Mouse (Mus musculus) embryonic facial prominence, embryonic 15.5 days (tissue): ENCODE results near the gene Rab39. TPM values are rescaled to one million over a fixed set of nuclear protein-coding genes. Genes with fewer than 3 reads are reported as not detected.

Experiments
- ATAC-seq: fragments of 200-750 bp; cut with Nextera tagmentation; 2 replicates; pipeline ENCODE4 v1.8.0; 2017; ENCODE audit warnings: low read depth, moderate TSS enrichment; ENCODE audit not compliant: insufficient number of reproducible peaks, low FRiP score, low TSS enrichment
- H3K27ac ChIP-seq: fragments of 300-500 bp; sonication (generic); replicated peaks from 2 replicates; pipeline ENCODE4 v1.5.1; 2015; ENCODE audit warnings: mild to moderate bottlenecking, inconsistent platforms
- H3K27me3 ChIP-seq: fragments of 300-500 bp; sonication (generic); 2 replicates; pipeline ENCODE4 v1.6.1; 2015; ENCODE audit warnings: inconsistent platforms
- H3K36me3 ChIP-seq: fragments of 300-500 bp; sonication (generic); 2 replicates; pipeline ENCODE4 v1.6.1; 2015; ENCODE audit warnings: mild to moderate bottlenecking, inconsistent platforms
- H3K4me1 ChIP-seq: fragments of 300-500 bp; sonication (generic); 2 replicates; pipeline ENCODE4 v1.6.1; 2015; ENCODE audit warnings: inconsistent platforms
- H3K4me2 ChIP-seq: fragments of 300-500 bp; sonication (generic); replicated peaks from 2 replicates; pipeline ENCODE4 v1.6.1; 2015; ENCODE audit warnings: mild to moderate bottlenecking, inconsistent platforms
- H3K4me3 ChIP-seq: fragments of 300-500 bp; sonication (generic); replicated peaks from 2 replicates; pipeline ENCODE4 v1.5.1; 2015; ENCODE audit warnings: mild to moderate bottlenecking, inconsistent platforms
- H3K9ac ChIP-seq: fragments of 300-500 bp; sonication (generic); 2 replicates; pipeline ENCODE4 v1.6.1; 2015; ENCODE audit warnings: inconsistent platforms
- H3K9me3 ChIP-seq: fragments of 300-500 bp; sonication (generic); replicated peaks from 2 replicates; pipeline ENCODE4 v1.6.1; 2016; ENCODE audit warnings: inconsistent platforms
- WGBS: fragments of 180-500 bp; shearing (Covaris S2); methylation state at CpG from one replicate; pipeline ENCODE4 v1.1.7; 2015; 5-methylcytosine and 5-hydroxymethylcytosine counted together
- polyA plus RNA-seq: library from polyadenylated mRNA; unstranded; fragments of >200 nt; fragmentation: Nextera tagmentation; extraction: Ambion mirVana; gene quantifications from 2 replicates; pipeline ENCODE4 v1.2.1, GENCODE M21; 2015

The Rab39 gene
- 0.33 and 0.65 TPM in 2 replicates for polyA plus RNA-seq

DNA sequence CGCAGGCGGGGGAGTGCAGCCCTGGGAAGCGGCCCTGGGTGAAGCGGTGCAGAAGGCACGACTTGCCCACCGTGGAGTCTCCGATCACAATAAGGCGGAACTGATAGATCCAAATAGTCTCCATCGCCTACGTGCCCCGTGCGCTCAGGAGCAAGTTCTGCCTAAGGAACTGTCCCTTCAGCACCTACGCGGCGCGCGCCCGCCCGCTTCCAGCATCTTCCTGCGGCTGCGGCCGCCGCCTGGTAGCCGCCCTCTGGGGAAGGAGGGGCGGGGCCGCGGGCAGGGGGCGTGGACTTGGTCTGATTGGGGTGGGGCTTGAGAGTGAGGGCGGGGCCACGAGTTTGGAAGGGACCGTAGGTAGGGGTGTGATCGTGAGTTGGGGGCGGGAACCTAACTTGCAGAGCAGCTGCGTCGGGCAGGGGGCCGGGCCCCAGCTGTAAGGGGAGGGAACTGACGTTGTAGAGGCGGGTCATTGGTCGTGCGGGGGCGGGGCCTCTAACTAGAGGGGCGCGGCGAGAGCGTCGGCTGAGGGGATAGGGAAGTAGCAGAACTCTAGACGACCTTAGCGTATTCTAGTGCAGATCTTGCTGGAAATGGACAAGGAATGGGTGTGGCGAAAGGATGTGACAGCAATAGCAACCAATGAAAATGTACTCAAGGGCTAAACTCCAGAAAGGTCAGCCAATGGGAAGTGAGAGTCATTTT lies at the start of gene Rab39:
TSS of gene Rab39 (minus strand) at position 241 of the 705 bp plus-strand sequence.
- Histone ChIP-seq H3K4me1 (peaks cover 13% of the 10 kb centered on the region), H3K36me3 (no peaks in the 10 kb centered on the region), H3K9ac (no peak within 1 kb of the TSS), H3K27ac (no peak within 1 kb of the TSS), H3K4me2 (peak within 1 kb of the TSS; percentile 82), H3K27me3 (peaks cover 7% of the 10 kb centered on the region; the same call in 1 of the 2 replicates), H3K4me3 (peak within 1 kb of the TSS; percentile 45), H3K9me3 (no peaks in the 10 kb centered on the region)
- under 1% methylated on average over 49 of the region's 49 CpGs for WGBS
- ATAC-seq, result peak; percentile 93

DNA sequence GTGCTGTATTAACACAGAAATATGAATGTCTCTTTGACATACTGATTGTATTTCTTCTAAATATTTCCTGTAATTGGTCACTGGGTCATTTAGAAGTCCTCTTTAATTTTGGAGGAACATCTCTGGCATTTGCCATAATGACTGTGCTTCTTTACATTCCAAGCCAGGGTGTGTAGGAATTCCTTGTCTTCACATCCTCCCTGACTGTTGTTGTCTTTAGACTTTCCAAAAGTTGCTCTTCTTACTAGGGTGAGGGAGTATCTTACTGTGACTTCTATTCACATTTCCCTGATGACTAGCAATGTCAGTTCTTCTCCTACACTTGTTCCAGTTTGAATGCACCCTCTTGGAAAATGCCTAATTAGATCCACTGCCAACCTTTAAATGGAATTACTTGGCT lies 48.8 kb upstream of the Rab39 start:
- Histone ChIP-seq H3K27me3 (no peaks in the 10 kb centered on the region), H3K36me3 (no peaks in the 10 kb centered on the region), H3K4me3 (no peak overlapping the region), H3K9me3 (no peaks in the 10 kb centered on the region), H3K4me2 (no peak overlapping the region), H3K27ac (no peak overlapping the region), H3K4me1 (no peaks in the 10 kb centered on the region), H3K9ac (no peak overlapping the region)
- ATAC-seq, result no peak

DNA sequence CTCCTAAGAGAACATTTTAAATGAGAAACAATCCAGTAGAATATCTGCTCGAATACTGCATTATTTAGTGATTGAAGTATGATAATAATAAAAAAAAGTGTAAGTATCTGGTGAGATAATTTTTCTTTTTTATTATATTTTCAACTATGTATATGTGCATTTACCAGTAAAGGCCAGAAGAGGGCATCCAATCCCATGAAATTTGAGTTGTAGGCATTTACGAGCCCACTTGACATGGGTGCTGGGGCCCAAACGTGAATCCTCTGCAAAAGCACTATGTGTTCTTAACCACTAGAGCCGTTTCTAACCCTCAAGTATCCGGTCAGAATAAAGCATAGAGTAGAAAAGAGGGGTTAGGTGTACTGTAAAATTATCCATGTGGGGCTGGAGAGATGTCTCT lies 44.9 kb upstream of the Rab39 start:
- H3K4me2 ChIP-seq, result no peak overlapping the region
- no peak overlapping the region for H3K9ac ChIP-seq
- no peaks in the 10 kb centered on the region for H3K36me3 ChIP-seq
- ATAC-seq, result no peak
- WGBS, result 45% methylated on average over 5 of the region's 5 CpGs
- H3K4me3 ChIP-seq, result no peak overlapping the region
- H3K9me3 ChIP-seq, result no peaks in the 10 kb centered on the region
- H3K27me3 ChIP-seq, result no peaks in the 10 kb centered on the region
- no peak overlapping the region for H3K27ac ChIP-seq
- no peaks in the 10 kb centered on the region for H3K4me1 ChIP-seq

DNA sequence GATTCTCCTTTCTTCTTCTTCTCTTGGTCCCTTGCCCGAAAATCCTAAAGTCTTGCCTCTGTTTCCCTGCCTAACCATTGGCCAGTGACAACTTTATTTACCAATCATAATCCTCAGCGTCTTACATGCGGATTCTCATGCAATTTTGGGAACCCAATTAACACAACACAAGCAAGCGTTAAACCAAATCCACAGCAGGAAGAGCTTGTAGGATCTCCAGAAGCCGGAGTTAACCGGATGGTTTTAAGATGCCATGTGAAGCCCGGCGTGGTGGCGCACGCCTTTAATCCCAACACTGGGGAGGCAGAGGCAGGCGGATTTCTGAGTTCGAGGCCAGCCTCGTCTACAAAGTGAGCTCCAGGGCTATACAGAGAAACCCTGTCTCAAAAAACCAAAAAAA lies 44.4 kb upstream of the Rab39 start:
- Histone ChIP-seq H3K4me2 (no peak overlapping the region), H3K27ac (no peak overlapping the region), H3K27me3 (no peaks in the 10 kb centered on the region), H3K4me1 (no peaks in the 10 kb centered on the region), H3K9me3 (no peaks in the 10 kb centered on the region), H3K9ac (no peak overlapping the region), H3K36me3 (no peaks in the 10 kb centered on the region), H3K4me3 (no peak overlapping the region)
- WGBS, result 83% methylated on average over 13 of the region's 13 CpGs
- no peak for ATAC-seq

GRCm38 (mm10) chr9:53740829-53741404 lies 34.9 kb upstream of the Rab39 start:
- Histone ChIP-seq H3K36me3 (no peaks in the 10 kb centered on the region), H3K4me3 (no peak overlapping the region), H3K4me1 (no peaks in the 10 kb centered on the region), H3K27me3 (no peaks in the 10 kb centered on the region), H3K9me3 (no peaks in the 10 kb centered on the region), H3K9ac (no peak overlapping the region), H3K27ac (no peak overlapping the region), H3K4me2 (no peak overlapping the region)
- 35% methylated on average over 3 of the region's 3 CpGs for WGBS
- no peak for ATAC-seq

GRCm38 (mm10) chr9:53705491-53705991 lies 491 bp downstream of the Rab39 start:
- Histone ChIP-seq H3K4me3 (peak overlapping the region; percentile 45), H3K36me3 (no peaks in the 10 kb centered on the region), H3K4me2 (peak overlapping the region; percentile 82), H3K27me3 (peaks cover 7% of the 10 kb centered on the region; the same call in 1 of the 2 replicates), H3K27ac (no peak overlapping the region), H3K9ac (no peak overlapping the region), H3K4me1 (peaks cover 13% of the 10 kb centered on the region), H3K9me3 (no peaks in the 10 kb centered on the region)
- 1% methylated on average over 28 of the region's 28 CpGs for WGBS
- ATAC-seq, result peak; percentile 37

DNA sequence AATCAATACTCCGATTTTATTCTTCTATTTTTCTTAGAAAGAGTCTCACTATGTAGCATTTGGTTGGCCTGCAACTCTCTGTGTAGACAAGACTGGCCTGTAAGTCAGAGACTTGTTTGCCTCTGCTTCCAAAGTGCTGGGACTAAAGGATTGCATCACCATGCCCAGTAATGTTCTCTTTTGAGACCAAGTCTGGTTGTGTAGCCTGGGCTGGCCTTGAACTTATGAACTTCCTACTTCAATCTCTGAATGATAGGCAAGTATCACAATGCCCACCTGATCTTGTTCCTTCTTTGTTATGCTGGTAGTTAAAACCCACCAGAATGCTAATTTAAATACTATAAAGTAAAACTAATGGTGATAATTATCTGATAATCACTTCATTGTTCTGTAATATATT lies 3.0 kb downstream of the Rab39 start:
- 80% methylated on average over 1 of the region's 1 CpGs for WGBS
- peaks cover 7% of the 10 kb centered on the region; the same call in 1 of the 2 replicates for H3K27me3 ChIP-seq
- H3K4me1 ChIP-seq, result peaks cover 13% of the 10 kb centered on the region
- H3K9ac ChIP-seq, result no peak overlapping the region
- no peak overlapping the region for H3K4me2 ChIP-seq
- ATAC-seq, result no peak
- no peaks in the 10 kb centered on the region for H3K36me3 ChIP-seq
- H3K27ac ChIP-seq, result no peak overlapping the region
- H3K9me3 ChIP-seq, result no peaks in the 10 kb centered on the region
- no peak overlapping the region for H3K4me3 ChIP-seq

DNA sequence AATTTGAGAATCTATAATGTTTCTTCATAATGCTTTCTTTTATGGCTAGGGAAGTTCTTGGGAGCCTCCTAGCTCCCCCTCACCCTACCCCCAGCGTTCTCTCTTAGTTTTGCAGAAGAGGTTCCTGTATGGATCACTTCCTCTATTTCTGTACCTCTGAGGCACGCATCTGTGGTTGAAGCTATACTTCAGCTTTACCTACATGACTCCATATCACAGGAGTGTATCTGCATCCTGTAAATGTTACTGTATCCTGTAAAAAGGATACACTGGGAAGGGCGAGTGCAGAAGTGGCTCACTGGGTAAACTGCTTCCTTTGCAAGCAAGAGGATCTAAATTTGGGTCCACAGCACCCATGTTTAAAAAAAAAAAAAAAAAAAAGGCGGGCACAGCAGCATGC lies 5.5 kb downstream of the Rab39 start:
- Histone ChIP-seq H3K27me3 (peaks cover under 1% of the 10 kb centered on the region; the same call in 1 of the 2 replicates), H3K36me3 (no peaks in the 10 kb centered on the region), H3K9ac (no peak overlapping the region), H3K4me3 (no peak overlapping the region), H3K4me1 (peaks cover 5% of the 10 kb centered on the region), H3K4me2 (no peak overlapping the region), H3K9me3 (no peaks in the 10 kb centered on the region), H3K27ac (no peak overlapping the region)
- ATAC-seq, result no peak
- WGBS, result 67% methylated on average over 4 of the region's 4 CpGs

DNA sequence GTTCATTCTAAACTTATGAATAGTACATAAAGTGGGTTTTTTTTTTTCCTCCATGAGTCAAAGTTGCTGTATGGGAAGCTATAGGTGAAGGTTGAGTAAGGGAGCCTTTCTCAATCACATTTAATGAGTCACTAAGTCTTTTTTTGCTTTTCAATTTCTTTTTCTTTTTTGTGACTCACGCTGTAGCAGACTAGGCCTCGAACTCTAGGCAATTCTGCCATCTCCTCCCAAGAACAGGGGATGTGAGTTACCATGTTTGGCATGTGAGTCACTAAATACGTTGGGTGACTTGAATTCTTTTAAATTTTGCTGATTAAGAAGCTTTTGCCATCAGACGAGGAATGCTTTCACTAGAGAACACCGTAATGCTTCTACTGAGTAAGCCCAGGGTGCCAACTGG lies 10.2 kb downstream of the Rab39 start:
- no peak overlapping the region for H3K27ac ChIP-seq
- no peak overlapping the region for H3K4me3 ChIP-seq
- no peak overlapping the region for H3K9ac ChIP-seq
- WGBS, result 80% methylated on average over 5 of the region's 5 CpGs
- H3K4me2 ChIP-seq, result no peak overlapping the region
- H3K4me1 ChIP-seq, result no peaks in the 10 kb centered on the region
- H3K27me3 ChIP-seq, result no peaks in the 10 kb centered on the region
- H3K9me3 ChIP-seq, result no peaks in the 10 kb centered on the region
- ATAC-seq, result no peak
- H3K36me3 ChIP-seq, result no peaks in the 10 kb centered on the region

GRCm38 (mm10) chr9:53693718-53694117 lies 12.3 kb downstream of the Rab39 start:
- Histone ChIP-seq H3K4me2 (no peak overlapping the region), H3K27ac (no peak overlapping the region), H3K36me3 (no peaks in the 10 kb centered on the region), H3K9me3 (no peaks in the 10 kb centered on the region), H3K27me3 (no peaks in the 10 kb centered on the region), H3K4me3 (no peak overlapping the region), H3K4me1 (no peaks in the 10 kb centered on the region), H3K9ac (no peak overlapping the region)
- WGBS, result 56% methylated on average over 1 of the region's 1 CpGs
- no peak for ATAC-seq

DNA sequence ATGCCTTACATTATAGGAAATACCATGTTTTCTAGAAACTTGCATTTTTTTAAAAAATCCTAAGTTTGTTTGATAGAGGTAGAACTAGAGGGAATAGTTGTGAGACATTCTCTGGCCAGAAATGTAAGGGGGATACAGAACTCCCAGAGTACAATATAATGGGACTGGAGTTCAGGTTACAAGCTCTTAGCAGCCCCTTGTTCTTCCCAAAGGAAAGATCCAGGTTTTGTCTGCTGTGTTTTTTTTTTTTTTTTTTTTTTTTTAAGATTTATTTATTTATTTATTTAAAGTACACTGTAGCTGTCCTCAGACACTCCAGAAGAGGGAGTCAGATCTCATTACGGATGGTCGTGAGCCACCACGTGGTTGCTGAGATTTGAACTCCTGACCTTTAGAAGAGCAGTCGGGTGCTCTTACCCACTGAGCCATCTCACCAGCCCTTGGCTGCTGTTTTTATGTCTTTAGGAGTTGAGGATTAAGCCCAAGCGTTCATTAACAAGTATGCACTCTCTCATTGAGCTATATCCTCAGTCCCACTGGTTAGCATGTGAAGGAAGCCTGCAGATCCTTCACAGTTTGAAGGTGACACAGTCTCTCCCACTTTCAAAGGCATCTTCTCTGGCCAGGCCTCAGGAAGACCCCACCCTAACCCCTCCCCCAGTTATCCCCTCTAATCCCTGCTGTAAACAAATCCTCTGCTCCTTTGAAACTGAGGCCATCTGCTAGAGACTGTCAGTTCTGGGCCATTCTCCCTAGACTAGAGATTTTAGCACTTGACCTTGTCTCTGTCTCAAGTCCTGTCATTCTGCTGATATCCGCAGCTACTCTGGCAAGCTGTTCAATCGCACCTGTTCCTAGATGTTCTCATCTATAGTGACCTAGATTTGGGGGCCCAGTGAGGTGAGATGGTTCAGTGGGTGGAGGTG lies 14.0 kb downstream of the Rab39 start:
- 34% methylated on average over 7 of the region's 7 CpGs for WGBS
- Histone ChIP-seq H3K27ac (no peak overlapping the region), H3K9ac (no peak overlapping the region), H3K27me3 (no peaks in the 10 kb centered on the region), H3K36me3 (no peaks in the 10 kb centered on the region), H3K4me1 (no peaks in the 10 kb centered on the region), H3K4me2 (no peak overlapping the region), H3K4me3 (no peak overlapping the region), H3K9me3 (no peaks in the 10 kb centered on the region)
- ATAC-seq, result no peak
